Mouse (Mus musculus) midbrain, embryonic 15.5 days (tissue): ENCODE measurements around the gene Rpl9. TPM values are rescaled to one million over a fixed set of nuclear protein-coding genes. Genes with fewer than 3 reads are reported as not detected.

Experiments used
- ATAC-seq: fragments of 200-750 bp; cut with Nextera tagmentation; replicated peaks from 2 replicates; pipeline ENCODE4 v1.8.0; 2017; ENCODE audit warnings: moderate TSS enrichment
- H3K27ac ChIP-seq: fragments of 300-500 bp; sonication (generic); 2 replicates; pipeline ENCODE4 v1.5.1; 2015; ENCODE audit warnings: mild to moderate bottlenecking, inconsistent platforms
- H3K27me3 ChIP-seq: fragments of 300-500 bp; sonication (generic); replicated peaks from 2 replicates; pipeline ENCODE4 v1.6.1; 2015; ENCODE audit warnings: inconsistent platforms
- H3K36me3 ChIP-seq: fragments of 300-500 bp; sonication (generic); replicated peaks from 2 replicates; pipeline ENCODE4 v1.6.1; 2015; ENCODE audit warnings: inconsistent platforms
- H3K4me1 ChIP-seq: fragments of 300-500 bp; sonication (generic); 2 replicates; pipeline ENCODE4 v1.6.1; 2015; ENCODE audit warnings: inconsistent platforms
- H3K4me2 ChIP-seq: fragments of 300-500 bp; sonication (generic); 2 replicates; pipeline ENCODE4 v1.6.1; 2015; ENCODE audit warnings: inconsistent platforms, mild to moderate bottlenecking, moderate library complexity
- H3K4me3 ChIP-seq: fragments of 300-500 bp; sonication (generic); 2 replicates; pipeline ENCODE4 v1.5.1; 2015; ENCODE audit warnings: mild to moderate bottlenecking, inconsistent platforms
- H3K9ac ChIP-seq: fragments of 300-500 bp; sonication (generic); 2 replicates; pipeline ENCODE4 v1.6.1; 2015; ENCODE audit warnings: mild to moderate bottlenecking, inconsistent platforms
- H3K9me3 ChIP-seq: fragments of 300-500 bp; sonication (generic); 2 replicates; pipeline ENCODE4 v1.6.1; 2016; ENCODE audit warnings: inconsistent platforms
- WGBS: fragments of 180-500 bp; shearing (Covaris S2); methylation state at CpG from one replicate; pipeline ENCODE4 v1.1.7; 2015; ENCODE audit warnings: mixed read lengths; 5-methylcytosine and 5-hydroxymethylcytosine counted together
- polyA plus RNA-seq: library from polyadenylated mRNA; unstranded; fragments of >200 nt; fragmentation: Nextera tagmentation; extraction: Ambion mirVana; gene quantifications from 2 replicates; pipeline ENCODE4 v1.2.1, GENCODE M21; 2015

Gene Rpl9
- polyA plus RNA-seq: 541 and 561 TPM in 2 replicates

DNA sequence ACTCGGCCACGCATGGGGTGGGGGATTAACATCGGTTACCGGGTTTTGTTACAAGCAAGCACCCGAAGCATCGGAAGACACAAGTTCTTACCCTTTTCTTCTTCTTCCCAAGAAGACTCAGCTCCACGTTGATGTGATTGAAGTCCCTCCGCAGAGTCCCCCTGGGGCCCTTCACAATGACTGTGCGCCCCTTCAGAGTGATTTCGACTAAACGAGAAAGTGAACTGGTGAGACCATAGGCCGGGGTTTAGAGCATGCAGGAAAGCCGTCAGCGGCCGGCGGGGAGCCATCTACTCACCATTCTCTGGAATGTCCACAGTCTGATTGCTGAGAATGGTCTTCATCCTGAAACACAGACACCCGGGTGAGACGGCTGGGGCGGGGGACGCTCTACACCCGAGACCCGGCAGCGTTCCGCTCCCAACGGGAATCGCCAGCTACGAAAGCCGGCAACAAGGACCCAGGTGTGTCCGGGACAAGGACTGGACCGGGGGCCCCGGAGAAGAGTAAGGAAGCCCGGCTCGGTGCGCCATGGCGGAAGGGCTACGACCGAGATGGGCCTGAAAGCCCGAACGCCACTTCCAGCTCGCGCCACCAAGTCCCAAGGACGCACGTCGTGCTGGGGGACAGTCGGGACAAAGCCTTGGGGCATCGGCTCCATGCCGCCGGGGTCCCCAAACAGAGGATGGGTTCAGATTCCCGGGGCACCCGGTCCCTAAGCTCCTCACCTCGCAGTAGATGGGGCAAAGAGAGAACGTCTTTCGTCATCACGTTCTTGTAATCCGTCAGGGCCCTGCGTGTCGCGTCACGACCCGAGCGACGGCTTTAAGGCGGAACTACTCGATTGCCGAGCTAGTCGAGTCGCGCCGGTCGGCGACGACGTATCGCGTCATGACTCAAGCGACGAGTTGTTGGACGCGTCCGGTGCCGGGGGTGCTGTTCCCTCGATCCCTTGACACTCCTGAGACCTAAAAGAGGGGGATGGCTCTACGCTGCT is at the start of gene Rpl9, which contains the start of gene Lias:
TSS of gene Rpl9 (minus strand) at position 797 of the 997 bp plus-strand sequence.
TSS of gene Lias (plus strand) at position 850 of the 997 bp plus-strand sequence.
- Histone ChIP-seq H3K27me3 (no peaks in the 10 kb centered on the region), H3K4me1 (peaks cover 28% of the 10 kb centered on the region), H3K4me2 (peak within 1 kb of the TSS; percentile 80), H3K9ac (peak within 1 kb of the TSS; percentile 92), H3K4me3 (peak within 1 kb of the TSS; percentile 73), H3K9me3 (no peaks in the 10 kb centered on the region), H3K36me3 (peaks cover 24% of the 10 kb centered on the region), H3K27ac (peak within 1 kb of the TSS; percentile 90)
- peak; percentile 97 for ATAC-seq
- WGBS: under 1% methylated on average over 83 of the region's 83 CpGs

DNA sequence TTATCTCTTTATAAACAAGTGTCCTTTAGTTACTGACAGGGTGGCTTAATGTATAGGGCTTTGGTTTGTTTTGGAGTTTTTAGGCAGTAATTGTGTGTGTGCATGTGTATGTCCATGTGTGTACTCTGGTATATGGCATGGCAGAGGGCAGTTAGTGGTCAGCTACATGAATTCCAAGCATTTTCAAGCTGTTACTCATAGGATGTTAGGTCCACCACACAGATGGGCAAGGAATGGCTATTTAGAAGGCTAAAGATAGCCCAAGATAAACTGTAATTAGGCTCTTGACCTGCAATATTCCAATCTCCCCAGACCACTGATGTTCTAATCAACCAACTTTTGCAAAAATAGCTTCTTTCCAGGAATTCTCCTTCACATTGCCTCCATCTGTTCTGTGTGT is 46.8 kb upstream of the Rpl9 start:
- Histone ChIP-seq H3K4me2 (no peak overlapping the region), H3K36me3 (no peaks in the 10 kb centered on the region), H3K4me1 (peaks cover 16% of the 10 kb centered on the region), H3K9ac (no peak overlapping the region), H3K4me3 (no peak overlapping the region), H3K27me3 (no peaks in the 10 kb centered on the region), H3K27ac (no peak overlapping the region), H3K9me3 (no peaks in the 10 kb centered on the region)
- ATAC-seq: no peak

DNA sequence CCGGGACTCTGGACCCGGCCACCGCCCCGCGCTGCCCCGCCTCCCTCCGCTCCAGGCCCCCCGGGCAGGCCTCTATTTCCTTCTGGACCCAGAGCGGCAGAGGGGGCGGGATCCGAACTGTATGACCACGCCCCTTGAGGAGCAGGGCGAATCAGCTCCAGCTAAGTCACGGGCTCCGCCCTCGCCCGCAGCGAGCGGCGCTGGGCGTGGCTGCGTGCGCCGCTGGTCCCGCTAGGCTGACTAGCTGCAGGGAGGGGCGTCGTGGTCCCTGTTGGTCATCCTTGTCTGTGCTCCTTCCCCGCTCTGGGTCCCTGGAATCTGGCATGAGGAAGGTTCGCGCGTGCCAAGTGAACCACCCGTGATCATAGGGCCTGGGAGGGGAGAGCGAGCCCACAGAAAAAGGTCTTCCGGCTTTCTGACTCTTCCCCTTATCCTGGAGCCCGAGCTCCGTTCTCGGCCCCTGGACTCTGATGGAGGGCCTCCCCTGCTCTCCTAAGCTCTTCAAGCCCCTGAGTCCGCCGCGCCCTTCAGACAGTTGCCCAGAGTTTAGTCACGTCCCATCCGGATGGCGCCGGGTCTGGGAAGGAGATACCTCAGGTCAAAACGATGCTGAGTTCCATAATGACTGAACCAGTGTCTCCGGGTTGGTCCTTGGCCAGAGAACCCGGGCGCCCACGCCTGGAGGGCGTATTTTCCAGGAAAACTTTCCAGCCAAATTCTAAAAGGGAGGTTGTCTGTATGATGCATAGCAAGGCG is 44.7 kb upstream of the Rpl9 start, which contains the start of gene Ugdh:
TSS of gene Ugdh (minus strand) at position 144 of the 756 bp plus-strand sequence.
- Histone ChIP-seq H3K27me3 (no peaks in the 10 kb centered on the region), H3K4me1 (peaks cover 16% of the 10 kb centered on the region), H3K36me3 (no peaks in the 10 kb centered on the region), H3K4me3 (peak within 1 kb of the TSS; percentile 97), H3K27ac (peak within 1 kb of the TSS; percentile 84), H3K9ac (peak within 1 kb of the TSS; percentile 93), H3K9me3 (no peaks in the 10 kb centered on the region), H3K4me2 (peak within 1 kb of the TSS; percentile 83)
- WGBS: under 1% methylated on average over 51 of the region's 51 CpGs
- peak; percentile 97 for ATAC-seq

DNA sequence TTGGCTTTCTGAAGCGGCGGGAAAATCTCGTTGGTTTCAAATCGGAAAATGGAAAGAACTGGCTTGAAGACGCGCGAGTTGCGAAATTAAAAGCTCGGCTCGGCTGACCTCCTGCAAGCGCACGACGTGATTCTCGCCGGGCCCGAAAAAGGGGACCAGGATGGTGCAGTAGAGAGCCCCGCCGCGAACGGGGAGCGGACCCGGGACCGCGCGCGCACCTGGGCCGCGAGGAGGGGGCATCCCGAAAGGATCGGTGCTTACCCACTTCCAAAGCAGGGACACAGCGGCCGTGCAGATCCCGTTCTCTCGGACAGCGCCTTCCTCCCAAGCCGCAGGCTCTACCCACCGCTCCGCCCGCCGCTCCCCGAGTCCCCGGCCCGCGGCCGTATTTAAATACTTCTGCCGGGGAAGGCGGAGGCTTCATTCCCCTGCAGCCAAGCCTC is 44.1 kb upstream of the Rpl9 start:
- H3K36me3 ChIP-seq: no peaks in the 10 kb centered on the region
- ATAC-seq: peak; percentile 77
- WGBS: under 1% methylated on average over 46 of the region's 47 CpGs

DNA sequence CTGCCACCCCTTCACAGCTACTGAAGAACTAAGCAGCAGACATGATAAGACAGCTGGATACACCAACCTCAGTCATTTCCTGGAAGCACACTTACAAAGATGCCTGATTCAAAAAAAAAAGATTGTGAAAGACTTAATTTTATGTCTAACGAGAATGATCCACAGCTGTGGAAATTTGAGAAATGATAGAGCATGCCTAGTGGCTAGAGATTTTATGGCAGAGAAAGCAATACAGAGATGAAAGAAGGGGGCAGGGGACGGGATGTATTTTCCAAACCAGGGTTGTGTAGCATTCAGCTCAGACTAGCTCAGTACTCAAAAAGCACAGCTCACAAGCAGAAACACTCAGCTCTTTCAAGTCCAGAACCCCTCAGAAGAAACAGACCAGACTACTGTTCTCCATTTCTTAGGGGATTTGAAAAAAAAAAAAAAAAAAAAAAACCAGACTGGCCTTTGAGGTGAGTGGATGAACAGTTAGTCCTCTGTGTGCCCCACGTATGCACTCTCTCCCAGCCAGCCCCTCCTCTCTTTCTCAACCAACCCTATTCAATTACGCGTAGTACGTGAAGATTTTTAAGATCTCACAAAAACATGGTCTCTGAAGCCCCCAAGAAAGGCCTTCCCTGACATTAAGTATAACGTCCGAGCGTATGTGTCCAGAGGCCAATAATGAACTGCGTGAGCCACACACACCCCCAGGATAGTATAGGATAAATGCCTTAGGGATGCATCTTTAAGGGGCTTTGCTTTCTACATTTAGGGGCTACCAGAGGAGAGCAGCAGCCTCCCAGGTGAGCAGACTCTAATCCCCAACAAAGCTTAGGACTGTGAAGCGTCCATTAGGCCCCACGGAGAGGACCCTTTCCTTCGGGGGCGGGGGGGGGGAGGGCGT is 43.5 kb upstream of the Rpl9 start:
- ATAC-seq: peak; percentile 53
- peak overlapping the region; percentile 84 for H3K27ac ChIP-seq
- peak overlapping the region; percentile 97 for H3K4me3 ChIP-seq
- no peaks in the 10 kb centered on the region for H3K36me3 ChIP-seq
- H3K27me3 ChIP-seq: no peaks in the 10 kb centered on the region
- peaks cover 16% of the 10 kb centered on the region for H3K4me1 ChIP-seq
- WGBS: 3% methylated on average over 15 of the region's 15 CpGs
- peak overlapping the region; percentile 83 for H3K4me2 ChIP-seq
- peak overlapping the region; percentile 93 for H3K9ac ChIP-seq
- no peaks in the 10 kb centered on the region for H3K9me3 ChIP-seq

More for the DNA sequence above, 44.1 kb upstream of the Rpl9 start:
- H3K4me1 ChIP-seq: peaks cover 16% of the 10 kb centered on the region
- H3K9ac ChIP-seq: peak overlapping the region; percentile 93
- H3K4me2 ChIP-seq: peak overlapping the region; percentile 83
- peak overlapping the region; percentile 97 for H3K4me3 ChIP-seq
- no peaks in the 10 kb centered on the region for H3K9me3 ChIP-seq
- peak overlapping the region; percentile 84 for H3K27ac ChIP-seq
- H3K27me3 ChIP-seq: no peaks in the 10 kb centered on the region

DNA sequence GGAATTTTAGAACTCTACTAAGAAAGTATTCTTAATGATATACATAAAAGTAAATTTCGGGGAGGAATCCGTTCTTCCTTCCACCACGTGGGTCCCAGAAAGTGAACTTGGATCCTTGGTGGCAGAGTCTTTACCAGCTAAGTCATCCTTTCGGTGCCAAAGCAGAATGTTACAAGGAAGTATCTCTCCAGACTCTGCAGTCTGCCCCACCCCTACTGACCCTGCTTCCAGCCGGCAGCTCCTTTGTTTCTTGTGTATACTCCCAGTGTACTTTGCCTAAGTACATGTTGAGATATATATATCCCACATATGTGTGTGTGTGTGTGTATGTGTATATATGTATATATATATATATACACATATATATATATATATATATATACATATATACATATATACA is 38.2 kb upstream of the Rpl9 start:
- no peak overlapping the region for H3K4me2 ChIP-seq
- no peak overlapping the region for H3K4me3 ChIP-seq
- H3K36me3 ChIP-seq: peaks cover 4% of the 10 kb centered on the region; the same call in 1 of the 2 replicates
- no peak overlapping the region for H3K9ac ChIP-seq
- no peaks in the 10 kb centered on the region for H3K27me3 ChIP-seq
- H3K27ac ChIP-seq: no peak overlapping the region
- peaks cover 18% of the 10 kb centered on the region for H3K4me1 ChIP-seq
- H3K9me3 ChIP-seq: no peaks in the 10 kb centered on the region
- WGBS: 92% methylated on average over 5 of the region's 5 CpGs
- no peak for ATAC-seq

DNA sequence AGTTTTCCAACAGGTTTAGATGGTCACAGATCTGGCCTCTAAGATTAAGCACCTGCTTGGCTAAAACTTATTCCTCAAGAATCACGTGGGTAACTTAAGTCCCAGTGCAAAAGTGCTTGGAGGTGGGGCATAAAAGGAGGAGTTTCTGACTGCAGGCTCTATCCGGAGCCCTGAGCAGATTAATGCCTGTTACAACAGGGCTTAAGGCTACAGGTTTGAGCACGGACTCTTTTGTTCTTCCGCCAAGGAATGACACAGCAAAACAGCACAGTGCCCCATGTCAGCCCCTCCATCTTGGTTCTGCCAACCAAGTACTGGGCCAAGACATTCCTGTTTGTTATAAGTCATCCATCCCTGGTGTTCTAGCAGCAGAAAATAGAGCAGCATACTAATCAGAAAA is 37.1 kb upstream of the Rpl9 start:
- no peaks in the 10 kb centered on the region for H3K9me3 ChIP-seq
- H3K27ac ChIP-seq: no peak overlapping the region
- ATAC-seq: no peak
- no peak overlapping the region for H3K4me3 ChIP-seq
- H3K4me2 ChIP-seq: no peak overlapping the region
- peaks cover 14% of the 10 kb centered on the region; the same call in 1 of the 2 replicates for H3K36me3 ChIP-seq
- no peak overlapping the region for H3K9ac ChIP-seq
- H3K27me3 ChIP-seq: no peaks in the 10 kb centered on the region
- peaks cover 7% of the 10 kb centered on the region for H3K4me1 ChIP-seq
- WGBS: 22% methylated on average over 4 of the region's 4 CpGs

DNA sequence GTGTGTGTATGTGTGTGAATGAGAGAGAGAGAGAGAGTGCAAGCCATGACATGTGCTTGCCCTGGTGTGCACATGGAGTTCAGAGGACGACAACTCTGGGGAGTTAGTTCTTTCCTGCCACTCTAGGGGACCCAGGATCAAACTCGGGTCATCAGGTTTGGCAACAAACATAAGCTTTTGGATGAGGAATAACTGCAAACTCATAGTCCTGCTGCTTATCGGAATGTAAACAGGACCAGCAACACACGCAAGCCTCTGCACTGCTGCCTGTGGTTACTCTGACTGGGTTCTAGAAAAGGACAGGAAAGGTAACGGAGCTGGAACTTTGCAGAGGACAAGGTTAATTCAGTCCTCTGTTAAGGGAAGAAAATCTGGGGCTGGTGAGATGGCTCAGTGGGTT is 34.0 kb upstream of the Rpl9 start:
- Histone ChIP-seq H3K4me3 (no peak overlapping the region), H3K4me2 (no peak overlapping the region), H3K9me3 (no peaks in the 10 kb centered on the region), H3K27ac (no peak overlapping the region), H3K27me3 (no peaks in the 10 kb centered on the region), H3K9ac (no peak overlapping the region), H3K4me1 (0 out of 2 replicates have a peak, but pooled peaks cover 4% of the 10 kb centered on the region), H3K36me3 (peaks cover 41% of the 10 kb centered on the region)
- ATAC-seq: no peak
- 92% methylated on average over 5 of the region's 5 CpGs for WGBS

DNA sequence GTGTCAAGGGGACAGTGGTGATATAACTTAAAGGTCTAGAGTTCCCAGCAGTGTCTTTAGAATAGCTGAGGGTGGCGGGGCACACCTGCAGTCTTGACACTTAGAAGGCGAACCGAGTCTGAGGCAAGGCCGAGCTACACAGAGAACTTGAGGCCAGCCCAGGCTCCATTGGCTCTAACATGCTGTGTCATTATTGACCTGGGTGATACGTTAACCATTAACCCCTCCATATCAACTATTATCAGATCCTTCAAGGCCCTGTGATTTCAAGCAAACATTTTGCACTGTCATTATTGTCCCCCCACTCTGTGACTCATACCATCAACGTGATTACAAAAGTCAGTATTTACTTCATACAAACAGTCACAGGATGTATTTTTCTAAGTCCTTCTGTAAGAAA is 33.0 kb upstream of the Rpl9 start:
- no peak for ATAC-seq
- WGBS: 92% methylated on average over 6 of the region's 6 CpGs
- Histone ChIP-seq H3K36me3 (peaks cover 41% of the 10 kb centered on the region), H3K27ac (no peak overlapping the region), H3K27me3 (no peaks in the 10 kb centered on the region), H3K9me3 (no peaks in the 10 kb centered on the region), H3K9ac (no peak overlapping the region), H3K4me3 (no peak overlapping the region), H3K4me1 (0 out of 2 replicates have a peak, but pooled peaks cover 4% of the 10 kb centered on the region), H3K4me2 (no peak overlapping the region)

DNA sequence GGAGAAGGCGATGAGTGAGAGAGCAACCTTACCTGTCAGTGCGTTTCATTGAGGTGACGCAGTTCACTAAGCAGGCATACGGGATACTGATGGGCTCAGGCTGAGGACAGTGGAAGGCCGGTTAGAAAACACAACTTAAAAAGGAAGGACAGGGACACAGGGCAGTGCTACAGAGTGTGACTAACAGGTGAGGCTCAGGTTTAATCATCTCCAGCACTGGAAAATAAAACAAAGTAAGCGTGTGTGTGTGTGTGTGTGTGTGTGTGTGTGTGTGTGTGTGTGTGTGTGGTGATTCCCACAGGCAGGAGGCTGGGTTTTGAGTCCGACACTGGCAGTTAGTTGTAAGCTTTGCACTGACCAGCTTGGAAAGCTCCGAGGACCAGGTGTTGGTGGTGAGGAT is 31.6 kb upstream of the Rpl9 start:
- Histone ChIP-seq H3K27me3 (no peaks in the 10 kb centered on the region), H3K9me3 (no peaks in the 10 kb centered on the region), H3K9ac (no peak overlapping the region), H3K4me2 (no peak overlapping the region), H3K36me3 (peaks cover 41% of the 10 kb centered on the region), H3K4me3 (no peak overlapping the region), H3K27ac (no peak overlapping the region), H3K4me1 (no peaks in the 10 kb centered on the region)
- no peak for ATAC-seq
- 94% methylated on average over 8 of the region's 8 CpGs for WGBS

DNA sequence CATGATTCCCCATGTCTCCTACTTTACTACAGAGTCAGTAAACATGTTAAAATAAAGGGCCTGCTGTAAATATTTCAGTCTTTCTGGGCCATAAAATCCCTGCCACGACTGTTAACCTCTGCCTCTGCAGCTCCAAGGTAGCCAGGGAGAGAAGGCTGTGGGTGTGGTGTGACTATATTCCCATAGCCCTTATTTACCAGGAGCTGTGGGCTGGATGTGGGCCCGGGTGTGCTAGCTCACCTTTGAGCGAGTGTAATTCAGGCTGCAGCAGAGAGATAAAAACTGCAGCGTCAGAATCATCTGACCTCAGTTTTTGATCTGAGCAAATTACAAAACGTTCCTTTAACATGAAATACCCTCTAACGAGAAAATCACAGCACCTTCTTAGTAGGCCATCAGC is 29.6 kb upstream of the Rpl9 start:
- no peak overlapping the region for H3K9ac ChIP-seq
- H3K4me1 ChIP-seq: no peaks in the 10 kb centered on the region
- H3K27ac ChIP-seq: no peak overlapping the region
- H3K9me3 ChIP-seq: no peaks in the 10 kb centered on the region
- no peak for ATAC-seq
- 86% methylated on average over 6 of the region's 6 CpGs for WGBS
- no peak overlapping the region for H3K4me3 ChIP-seq
- peaks cover 36% of the 10 kb centered on the region for H3K36me3 ChIP-seq
- no peaks in the 10 kb centered on the region for H3K27me3 ChIP-seq
- H3K4me2 ChIP-seq: no peak overlapping the region
